Mouse (Mus musculus): ENCODE results near the gene Lmod3.

Lmod3 gene

GRCm38 (mm10) chr6:97292894-97293293 lies 40.3 kb upstream of the Lmod3 start:
- Histone ChIP-seq H3K4me3 (replicated peaks; ENCODE audit: low read length) (no peak overlapping the region), H3K4me1 (replicated peaks; ENCODE audit: low read depth, low read length) (no peaks in the 10 kb centered on the region), H3K9me3 (ENCODE audit: low read length) (no peaks in the 10 kb centered on the region), H3K36me3 (ENCODE audit: insufficient read depth, low read length) (no peaks in the 10 kb centered on the region), H3K27me3 (ENCODE audit: insufficient read depth, low read length) (no peaks in the 10 kb centered on the region; the same call in none of the 2 replicates)
- TF ChIP-seq CTCF (conservative IDR thresholded peaks at IDR 0.05; ENCODE audit: low read length) (no peak), POU5F1 (IDR thresholded peaks at IDR 0.05; ENCODE audit: borderline replicate concordance, low read length) (no peak), NANOG (IDR thresholded peaks at IDR 0.05; ENCODE audit: borderline replicate concordance, low read length) (no peak)

GRCm38 (mm10) chr6:97292096-97292495 lies 39.5 kb upstream of the Lmod3 start:
- H3K36me3 ChIP-seq (ENCODE audit: insufficient read depth, low read length), result no peaks in the 10 kb centered on the region
- no peaks in the 10 kb centered on the region for H3K9me3 ChIP-seq (ENCODE audit: low read length)
- no peaks in the 10 kb centered on the region; the same call in none of the 2 replicates for H3K27me3 ChIP-seq (ENCODE audit: insufficient read depth, low read length)
- H3K4me1 ChIP-seq (replicated peaks; ENCODE audit: low read depth, low read length), result no peaks in the 10 kb centered on the region
- H3K4me3 ChIP-seq (replicated peaks; ENCODE audit: low read length), result no peak overlapping the region
- TF ChIP-seq NANOG (IDR thresholded peaks at IDR 0.05; ENCODE audit: borderline replicate concordance, low read length), result no peak
- TF ChIP-seq CTCF (conservative IDR thresholded peaks at IDR 0.05; ENCODE audit: low read length), result no peak
- no peak for TF ChIP-seq POU5F1 (IDR thresholded peaks at IDR 0.05; ENCODE audit: borderline replicate concordance, low read length)

- Histone ChIP-seq H3K36me3 (ENCODE audit: insufficient read depth, low read length) (no peaks in the 10 kb centered on the region), H3K4me3 (replicated peaks; ENCODE audit: low read length) (no peak overlapping the region), H3K4me1 (replicated peaks; ENCODE audit: low read depth, low read length) (no peaks in the 10 kb centered on the region), H3K27me3 (ENCODE audit: insufficient read depth, low read length) (no peaks in the 10 kb centered on the region; the same call in none of the 2 replicates), H3K9me3 (ENCODE audit: low read length) (no peaks in the 10 kb centered on the region)
- TF ChIP-seq POU5F1 (IDR thresholded peaks at IDR 0.05; ENCODE audit: borderline replicate concordance, low read length), result no peak
- TF ChIP-seq CTCF (conservative IDR thresholded peaks at IDR 0.05; ENCODE audit: low read length), result no peak
- no peak for TF ChIP-seq NANOG (IDR thresholded peaks at IDR 0.05; ENCODE audit: borderline replicate concordance, low read length)
Measured at GRCm38 (mm10) chr6:97291159-97291908, 38.8 kb upstream of the Lmod3 start.

- H3K36me3 ChIP-seq (ENCODE audit: insufficient read depth, low read length), result no peaks in the 10 kb centered on the region
- no peaks in the 10 kb centered on the region for H3K9me3 ChIP-seq (ENCODE audit: low read length)
- TF ChIP-seq CTCF (conservative IDR thresholded peaks at IDR 0.05; ENCODE audit: low read length) (no peak), POU5F1 (IDR thresholded peaks at IDR 0.05; ENCODE audit: borderline replicate concordance, low read length) (no peak), NANOG (IDR thresholded peaks at IDR 0.05; ENCODE audit: borderline replicate concordance, low read length) (no peak)
- H3K4me1 ChIP-seq (replicated peaks; ENCODE audit: low read depth, low read length), result no peaks in the 10 kb centered on the region
- no peak overlapping the region for H3K4me3 ChIP-seq (replicated peaks; ENCODE audit: low read length)
- no peaks in the 10 kb centered on the region; the same call in none of the 2 replicates for H3K27me3 ChIP-seq (ENCODE audit: insufficient read depth, low read length)
Measured at GRCm38 (mm10) chr6:97290687-97291086, 38.1 kb upstream of the Lmod3 start.

- Histone ChIP-seq H3K4me3 (replicated peaks; ENCODE audit: low read length) (no peak overlapping the region), H3K27me3 (ENCODE audit: insufficient read depth, low read length) (no peaks in the 10 kb centered on the region; the same call in none of the 2 replicates), H3K4me1 (replicated peaks; ENCODE audit: low read depth, low read length) (no peaks in the 10 kb centered on the region), H3K9me3 (ENCODE audit: low read length) (no peaks in the 10 kb centered on the region), H3K36me3 (ENCODE audit: insufficient read depth, low read length) (no peaks in the 10 kb centered on the region)
- TF ChIP-seq NANOG (IDR thresholded peaks at IDR 0.05; ENCODE audit: borderline replicate concordance, low read length), result no peak
- no peak for TF ChIP-seq POU5F1 (IDR thresholded peaks at IDR 0.05; ENCODE audit: borderline replicate concordance, low read length)
- no peak for TF ChIP-seq CTCF (conservative IDR thresholded peaks at IDR 0.05; ENCODE audit: low read length)
Measured at GRCm38 (mm10) chr6:97289838-97290237, 37.3 kb upstream of the Lmod3 start.

GRCm38 (mm10) chr6:97289316-97289820 lies 36.8 kb upstream of the Lmod3 start:
- Histone ChIP-seq H3K36me3 (ENCODE audit: insufficient read depth, low read length) (no peaks in the 10 kb centered on the region), H3K9me3 (ENCODE audit: low read length) (no peaks in the 10 kb centered on the region), H3K4me1 (replicated peaks; ENCODE audit: low read depth, low read length) (no peaks in the 10 kb centered on the region), H3K4me3 (replicated peaks; ENCODE audit: low read length) (no peak overlapping the region), H3K27me3 (ENCODE audit: insufficient read depth, low read length) (no peaks in the 10 kb centered on the region; the same call in none of the 2 replicates)
- no peak for TF ChIP-seq POU5F1 (IDR thresholded peaks at IDR 0.05; ENCODE audit: borderline replicate concordance, low read length)
- TF ChIP-seq CTCF (conservative IDR thresholded peaks at IDR 0.05; ENCODE audit: low read length), result no peak
- TF ChIP-seq NANOG (IDR thresholded peaks at IDR 0.05; ENCODE audit: borderline replicate concordance, low read length), result no peak

GRCm38 (mm10) chr6:97288047-97288855 lies 35.7 kb upstream of the Lmod3 start:
- no peaks in the 10 kb centered on the region for H3K9me3 ChIP-seq (ENCODE audit: low read length)
- TF ChIP-seq NANOG (IDR thresholded peaks at IDR 0.05; ENCODE audit: borderline replicate concordance, low read length) (no peak), POU5F1 (IDR thresholded peaks at IDR 0.05; ENCODE audit: borderline replicate concordance, low read length) (no peak), CTCF (conservative IDR thresholded peaks at IDR 0.05; ENCODE audit: low read length) (no peak)
- H3K4me1 ChIP-seq (replicated peaks; ENCODE audit: low read depth, low read length), result no peaks in the 10 kb centered on the region
- no peak overlapping the region for H3K4me3 ChIP-seq (replicated peaks; ENCODE audit: low read length)
- no peaks in the 10 kb centered on the region; the same call in 1 of the 2 replicates for H3K27me3 ChIP-seq (ENCODE audit: insufficient read depth, low read length)
- H3K36me3 ChIP-seq (ENCODE audit: insufficient read depth, low read length), result no peaks in the 10 kb centered on the region

- no peaks in the 10 kb centered on the region; the same call in 1 of the 2 replicates for H3K27me3 ChIP-seq (ENCODE audit: insufficient read depth, low read length)
- H3K36me3 ChIP-seq (ENCODE audit: insufficient read depth, low read length), result no peaks in the 10 kb centered on the region
- H3K4me3 ChIP-seq (replicated peaks; ENCODE audit: low read length), result no peak overlapping the region
- no peaks in the 10 kb centered on the region for H3K4me1 ChIP-seq (replicated peaks; ENCODE audit: low read depth, low read length)
- H3K9me3 ChIP-seq (ENCODE audit: low read length), result no peaks in the 10 kb centered on the region
- TF ChIP-seq POU5F1 (IDR thresholded peaks at IDR 0.05; ENCODE audit: borderline replicate concordance, low read length) (no peak), NANOG (IDR thresholded peaks at IDR 0.05; ENCODE audit: borderline replicate concordance, low read length) (no peak), CTCF (conservative IDR thresholded peaks at IDR 0.05; ENCODE audit: low read length) (no peak)
Measured at GRCm38 (mm10) chr6:97286332-97286731, 33.8 kb upstream of the Lmod3 start.
